Mouse (Mus musculus): ENCODE data around the gene Clpx. TPM values are rescaled to one million over a fixed set of nuclear protein-coding genes. Genes with fewer than 3 reads are reported as not detected.

Clpx gene
- polyA plus RNA-seq, 1 experiment: 6.4 TPM

Other genes starting within 250 kb of the Clpx start
- 1.5 and 1.9 TPM in 2 replicates for gene Igdcc4, start 192.8 kb upstream of the Clpx start, polyA plus RNA-seq (2012; rRNA removed)
- not detected in 2 replicates for gene Igdcc3, start 153.1 kb upstream of the Clpx start, polyA plus RNA-seq (2012; rRNA removed)
- 7.6 and 10.4 TPM in 2 replicates for gene Parp16, start 98.9 kb upstream of the Clpx start, polyA plus RNA-seq (2012; rRNA removed)
- gene Cilp, start 29.1 kb upstream of the Clpx start, polyA plus RNA-seq (2012; rRNA removed): 5.1 and 5.5 TPM in 2 replicates
- 7.3 and 8.1 TPM in 2 replicates for gene Pdcd7, start 51.8 kb downstream of the Clpx start, polyA plus RNA-seq (2012; rRNA removed)
- 0.16 and 0.26 TPM in 2 replicates for gene Ubap1l, start 66.8 kb downstream of the Clpx start, polyA plus RNA-seq (2012; rRNA removed)
- gene Kbtbd13, start 97.4 kb downstream of the Clpx start, polyA plus RNA-seq (2012; rRNA removed): 0.91 and 1.2 TPM in 2 replicates
- gene Rasl12, start 104.2 kb downstream of the Clpx start, polyA plus RNA-seq (2012; rRNA removed): 1.8 and 2.1 TPM in 2 replicates
- gene Slc51b, start 128.7 kb downstream of the Clpx start, polyA plus RNA-seq (2012; rRNA removed): 67.2 and 87.4 TPM in 2 replicates
- 13.6 and 17.6 TPM in 2 replicates for gene Mtfmt, start 141.5 kb downstream of the Clpx start, polyA plus RNA-seq (2012; rRNA removed)
- 13.5 and 15.4 TPM in 2 replicates for gene Spg21, start 166.7 kb downstream of the Clpx start, polyA plus RNA-seq (2012; rRNA removed)
- gene Ankdd1a, start 225.9 kb downstream of the Clpx start, polyA plus RNA-seq (2012; rRNA removed): 0.06 TPM in 1 of 2 replicates, not detected in the other

Measured in large intestine, adult 2 months (tissue).